Mouse (Mus musculus): ENCODE results near the gene Rabgap1l.

Gene Rabgap1l

DNA sequence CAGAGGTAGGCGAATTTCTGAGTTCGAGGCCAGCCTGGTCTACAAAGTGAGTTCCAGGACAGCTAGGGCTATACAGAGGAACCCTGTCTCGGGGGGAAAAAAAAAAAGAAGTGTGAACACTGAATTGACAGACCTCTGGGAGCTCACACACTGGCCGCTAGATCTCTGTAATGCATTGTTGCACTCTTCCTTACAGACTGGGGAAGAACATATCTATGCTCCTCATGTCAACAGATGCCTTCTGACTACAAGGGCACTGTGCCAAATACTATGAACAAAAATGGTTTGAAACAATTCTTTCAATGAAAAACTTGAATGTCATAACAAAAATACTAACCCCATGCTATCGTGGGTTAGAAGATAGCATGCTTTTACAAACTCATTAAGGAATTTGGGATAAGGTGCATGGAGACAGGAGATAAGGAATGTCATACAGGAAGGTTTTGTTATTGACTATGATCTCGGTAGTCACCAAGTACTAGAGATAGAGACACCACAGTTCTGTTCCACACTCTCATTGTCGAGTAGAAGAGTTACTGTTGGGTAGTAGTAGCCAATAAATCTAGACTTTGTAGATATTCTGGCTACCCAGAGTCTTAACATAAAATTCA lies 519.8 kb downstream of the Rabgap1l start:
- DNase-seq, result no peak

DNA sequence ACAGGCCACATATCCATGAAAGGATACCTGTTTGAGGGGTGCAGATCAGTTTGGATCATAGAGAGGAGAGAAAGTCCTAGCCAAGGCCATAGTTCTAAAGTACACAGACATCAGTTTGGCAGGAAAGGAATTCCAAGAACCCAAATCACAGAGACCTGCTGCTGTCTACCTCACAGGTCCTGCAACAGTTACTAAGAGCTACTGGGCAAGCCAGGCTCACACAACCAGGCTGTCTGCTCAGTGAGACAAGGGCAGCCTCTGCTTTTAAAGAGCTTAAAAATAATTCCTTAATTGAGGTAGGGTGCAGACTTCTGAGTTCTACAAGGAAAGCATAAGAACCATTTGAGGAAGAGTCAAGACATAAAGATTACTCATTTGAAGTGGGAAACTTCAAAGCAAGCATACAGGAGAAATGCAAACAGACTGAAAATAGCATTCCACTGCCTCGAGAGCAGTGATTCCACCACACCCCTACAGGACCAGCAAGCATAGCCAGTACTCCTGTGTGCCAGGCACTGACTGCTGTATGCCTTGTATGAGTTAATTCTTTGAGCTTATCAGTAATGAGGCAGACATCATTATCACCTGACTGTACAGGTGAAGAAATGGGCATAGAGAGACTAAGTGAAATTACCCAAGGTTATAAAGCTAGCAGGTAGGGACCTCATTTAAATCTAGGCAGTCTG lies 521.6 kb downstream of the Rabgap1l start:
- DNase-seq, result no peak

DNA sequence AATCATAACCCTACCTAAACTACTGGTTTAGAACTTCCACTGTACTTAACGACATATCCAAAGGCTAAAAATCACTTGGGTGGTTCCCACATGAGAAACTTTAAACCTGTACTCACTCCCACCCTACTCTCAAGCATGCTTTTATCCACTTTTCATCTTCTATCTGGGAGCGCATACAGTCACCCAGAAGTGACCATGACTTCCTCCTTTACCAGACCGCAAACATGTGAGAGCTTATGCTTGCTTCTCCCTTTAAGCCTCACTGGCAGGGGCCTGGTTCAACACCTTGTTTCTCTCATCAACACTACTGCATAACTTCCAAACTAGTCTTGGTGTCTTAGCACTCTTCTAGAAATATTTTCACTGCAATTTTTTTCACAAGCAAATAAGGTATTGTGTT lies 524.7 kb downstream of the Rabgap1l start:
- no peak for DNase-seq

DNA sequence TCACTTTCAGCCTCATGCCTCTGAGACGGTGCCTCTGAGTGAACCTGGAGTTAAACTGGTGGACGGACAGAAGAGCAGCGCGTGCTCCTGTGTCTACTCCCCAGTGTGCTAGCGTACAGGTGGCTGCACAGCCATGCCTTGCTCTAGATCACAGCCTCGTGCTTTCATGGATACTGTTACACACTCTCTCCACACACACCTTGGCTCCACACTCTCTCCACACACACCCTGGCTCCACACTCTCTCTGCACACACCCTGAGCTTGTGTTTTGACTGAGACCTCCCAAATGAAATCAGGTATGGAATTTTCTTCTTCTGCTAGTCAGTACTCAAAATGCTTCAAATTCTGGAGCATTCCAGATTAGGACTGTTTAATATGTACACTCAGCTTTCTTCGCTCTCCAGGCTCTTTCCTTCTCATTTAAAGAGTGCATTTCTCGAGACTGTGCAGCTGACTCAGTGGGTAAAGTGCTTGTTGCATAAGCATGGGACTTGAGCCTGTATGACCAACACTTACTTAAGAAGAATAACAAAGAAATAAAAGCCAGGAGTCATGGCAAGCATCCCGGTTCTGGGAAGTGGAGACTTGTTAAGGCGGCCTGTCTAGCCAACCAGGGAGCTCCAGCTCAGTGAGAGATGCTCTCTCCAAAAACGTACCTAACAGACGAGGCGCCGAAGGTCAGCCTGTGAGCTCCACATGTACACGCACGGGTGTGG lies 529.2 kb downstream of the Rabgap1l start:
- DNase-seq, result no peak

DNA sequence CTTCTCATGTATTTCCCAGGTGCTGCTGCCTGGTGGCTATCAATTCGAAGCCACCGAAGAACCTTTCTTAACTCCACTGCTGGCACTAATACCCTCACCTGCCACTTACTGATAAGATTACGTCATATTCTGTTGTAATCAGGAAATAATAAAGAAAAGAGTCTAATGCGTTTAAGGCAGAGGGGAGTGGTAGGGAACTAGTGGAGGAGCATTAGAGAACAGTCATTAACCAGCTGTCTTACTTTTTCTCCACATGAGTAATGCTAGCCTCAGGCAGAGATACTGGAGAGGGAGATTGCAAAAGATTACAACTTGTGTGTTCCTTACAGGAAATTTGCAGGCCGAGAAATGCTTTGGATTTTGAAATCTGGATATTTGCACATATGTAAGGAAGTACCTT lies 530.0 kb downstream of the Rabgap1l start:
- DNase-seq, result no peak

DNA sequence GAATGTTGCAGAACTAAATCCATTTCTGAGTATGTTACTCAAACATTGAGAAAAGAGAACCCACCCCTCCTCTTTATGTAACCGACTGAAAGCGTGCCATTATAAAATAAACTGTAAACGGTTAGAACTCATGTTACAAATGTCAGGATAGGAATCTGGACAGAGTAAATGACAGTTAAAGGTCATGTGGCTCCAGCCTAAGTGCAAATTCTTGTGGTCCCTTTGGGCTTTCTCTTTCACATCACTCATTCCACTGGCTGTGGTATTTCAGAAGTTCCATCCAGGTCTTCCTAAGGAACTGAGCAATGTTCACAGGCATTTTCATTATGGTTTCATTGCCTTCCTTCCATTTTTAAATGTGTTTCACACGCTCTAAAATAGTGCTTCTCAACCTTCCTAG lies 530.6 kb downstream of the Rabgap1l start:
- DNase-seq, result no peak

DNA sequence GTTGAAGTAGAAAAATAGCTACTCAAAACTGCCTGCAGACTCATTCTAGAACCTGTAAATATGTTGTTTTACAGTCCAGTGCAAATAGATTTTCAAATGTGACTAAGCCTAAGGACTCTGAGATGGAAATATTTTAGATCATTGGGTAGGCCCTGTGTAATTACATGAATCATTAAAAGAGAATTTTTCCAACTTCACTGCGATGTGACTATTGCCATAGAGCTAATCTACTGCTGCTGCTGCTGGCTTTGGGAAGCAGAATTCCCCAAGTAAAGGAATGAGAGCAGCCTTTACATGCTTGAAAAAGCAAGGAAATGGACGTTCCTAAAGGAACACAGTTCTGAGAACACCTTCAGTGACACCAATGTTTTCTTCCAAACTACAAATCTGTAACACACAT lies 531.2 kb downstream of the Rabgap1l start:
- no peak for DNase-seq

DNA sequence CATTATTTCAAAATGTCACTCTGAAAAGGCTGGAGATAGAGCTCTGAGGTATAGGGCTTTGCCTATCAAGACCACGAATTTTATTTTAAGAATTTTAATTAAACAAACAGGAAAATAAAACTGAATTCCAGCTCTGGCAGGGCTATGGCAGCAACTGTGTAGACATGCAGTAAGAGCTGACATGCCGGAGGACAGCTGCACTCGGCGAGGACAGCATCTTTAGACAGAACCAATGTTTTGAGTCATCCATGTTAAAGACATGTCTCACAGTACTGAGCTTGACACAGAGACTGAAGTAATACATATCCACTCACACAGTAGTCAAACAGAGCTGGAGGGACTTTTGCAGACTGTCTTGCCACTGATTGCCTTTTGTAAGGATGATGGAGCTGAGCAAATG lies 532.4 kb downstream of the Rabgap1l start:
- DNase-seq, result no peak

DNA sequence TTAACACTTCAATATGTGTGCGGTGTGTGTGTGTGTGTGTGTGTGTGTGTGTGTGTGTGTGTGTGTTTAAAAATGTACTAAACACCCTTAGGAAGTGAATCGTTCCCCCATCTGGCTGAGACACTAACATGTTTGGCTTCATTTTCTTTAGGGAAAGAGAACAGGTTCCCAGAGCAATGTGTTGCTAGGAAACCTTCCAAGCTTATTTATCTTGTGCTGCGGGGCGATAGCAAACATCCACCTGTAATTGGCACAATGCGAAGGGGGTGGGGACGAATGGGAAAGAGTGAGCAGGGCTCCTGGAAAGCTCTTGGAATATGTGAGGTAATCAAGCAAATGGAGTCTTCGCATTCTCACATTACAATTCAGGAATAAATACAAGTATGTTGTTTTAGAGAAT lies 533.1 kb downstream of the Rabgap1l start:
- DNase-seq, result no peak

DNA sequence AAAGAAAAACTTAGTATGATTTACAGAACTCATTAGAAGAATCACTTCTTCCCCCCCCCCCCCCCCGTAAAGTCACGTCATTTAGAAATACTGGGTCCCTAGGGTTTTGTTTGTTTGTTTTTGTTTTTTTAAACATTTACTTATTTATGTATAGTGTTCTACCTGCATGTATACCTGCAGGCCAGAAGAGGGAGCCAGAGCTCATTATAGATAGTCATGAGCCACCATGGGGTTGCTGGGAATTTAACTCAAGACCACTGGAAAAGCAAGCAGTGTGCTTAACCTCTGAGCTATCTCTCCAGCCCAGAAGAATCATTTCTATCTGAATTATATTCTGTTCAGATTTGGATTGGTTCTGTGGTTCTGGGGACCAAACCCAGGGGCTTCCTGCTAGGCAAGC lies 539.9 kb downstream of the Rabgap1l start:
- DNase-seq, result no peak

DNA sequence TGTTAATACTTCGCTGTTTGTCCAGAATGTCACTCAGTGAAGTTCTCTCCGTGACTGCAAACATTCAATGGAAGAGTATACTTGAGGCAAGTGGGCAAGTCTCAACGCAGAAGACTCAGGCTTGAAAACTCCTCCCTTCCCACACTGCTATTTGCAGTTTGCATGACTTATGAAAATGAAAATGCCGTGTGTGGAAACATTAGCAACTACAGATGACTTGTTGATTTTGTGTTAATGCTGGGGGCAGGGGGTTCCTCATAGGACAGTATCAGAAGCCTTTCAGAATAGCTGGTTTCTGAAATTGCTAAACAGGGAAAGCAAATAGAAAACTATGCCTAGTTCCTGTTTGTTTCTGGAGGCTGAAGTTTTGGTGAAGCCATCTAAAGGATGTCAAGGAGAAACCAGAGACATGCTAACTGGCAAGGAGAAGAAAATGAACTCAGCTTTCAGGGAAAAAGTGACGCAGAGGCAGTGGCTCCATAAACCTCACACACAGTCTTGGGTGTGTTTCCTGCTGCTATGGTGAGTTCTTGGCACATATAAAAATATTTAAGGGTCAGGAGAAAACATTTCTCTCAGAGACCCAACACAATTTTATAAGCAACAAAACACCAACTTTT lies 541.5 kb downstream of the Rabgap1l start:
- DNase-seq, result no peak

DNA sequence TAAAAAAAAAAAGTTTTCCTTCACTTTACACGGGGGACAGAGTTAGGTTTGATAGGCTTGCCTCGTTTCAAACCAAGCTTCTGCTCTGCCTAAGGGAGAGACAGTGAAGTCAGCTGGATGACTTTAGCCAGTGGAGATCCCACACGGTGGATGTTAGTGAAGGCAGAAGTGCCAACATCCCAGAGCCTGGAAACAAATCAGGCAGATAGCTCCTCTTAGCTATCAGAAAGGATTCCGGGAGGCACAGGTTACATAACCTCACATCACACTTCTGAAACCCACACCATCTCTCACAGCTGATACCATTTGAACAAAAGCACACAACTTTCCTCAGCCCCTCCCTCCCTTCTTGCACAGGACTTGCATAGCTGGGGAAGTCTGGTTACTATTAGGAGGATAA lies 542.2 kb downstream of the Rabgap1l start:
- DNase-seq, result no peak

DNA sequence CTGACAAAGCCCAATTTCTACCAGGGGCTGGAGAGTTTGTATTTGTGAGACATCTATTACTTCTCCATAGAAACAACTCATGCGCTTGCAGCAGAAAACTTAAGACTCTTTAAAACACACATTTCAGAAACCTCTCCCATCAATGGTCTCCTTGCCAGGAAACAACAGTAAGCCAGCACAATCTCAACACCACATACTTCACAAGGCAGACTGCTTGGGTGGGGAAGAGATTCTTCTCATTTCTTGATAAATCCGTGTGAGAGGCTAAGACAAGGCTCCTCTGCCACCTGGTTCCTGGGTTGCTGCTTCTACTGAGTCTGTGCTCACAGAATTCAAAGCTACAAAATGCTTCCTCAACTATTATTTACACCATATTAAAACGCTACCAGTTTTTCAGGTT lies 543.2 kb downstream of the Rabgap1l start:
- no peak for DNase-seq

DNA sequence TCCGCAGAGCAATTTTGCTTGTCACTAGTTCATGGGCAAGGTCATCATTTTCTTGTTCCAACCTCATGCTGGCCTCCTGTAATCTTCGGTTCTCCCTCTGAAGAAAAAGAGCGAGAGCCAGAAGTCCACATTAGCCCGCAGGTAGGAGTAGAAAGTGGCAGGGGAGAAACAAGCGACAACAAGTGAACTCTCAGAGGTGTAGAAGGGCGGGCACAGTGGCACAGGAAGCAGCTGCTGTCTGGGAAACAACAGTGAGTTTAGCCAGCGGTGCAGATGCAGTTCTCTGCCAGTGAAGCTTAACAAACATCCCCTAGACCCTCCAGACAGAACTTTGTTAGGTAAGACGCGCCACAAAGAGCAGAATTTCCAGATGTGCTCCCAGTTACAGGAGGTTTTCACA lies 545.5 kb downstream of the Rabgap1l start:
- DNase-seq, result no peak

DNA sequence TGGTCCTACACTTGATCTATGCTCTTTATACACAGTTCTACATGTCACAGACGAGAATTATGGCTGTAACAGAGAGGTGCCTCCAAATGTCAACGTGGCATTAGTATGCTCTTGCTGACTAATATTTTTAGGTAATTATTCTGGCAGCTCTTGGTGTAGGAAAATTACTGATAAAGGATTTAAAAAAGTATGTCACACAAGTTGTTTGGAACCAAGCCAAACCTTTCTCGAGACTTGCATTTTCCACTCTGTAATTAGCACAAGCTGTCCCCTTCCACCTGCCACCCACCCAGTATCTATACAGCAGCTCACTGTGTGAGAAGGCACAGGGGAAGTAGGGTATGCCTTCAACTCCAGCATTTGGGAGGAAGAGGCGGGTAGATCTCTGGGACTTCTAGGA lies 546.2 kb downstream of the Rabgap1l start:
- DNase-seq, result no peak

DNA sequence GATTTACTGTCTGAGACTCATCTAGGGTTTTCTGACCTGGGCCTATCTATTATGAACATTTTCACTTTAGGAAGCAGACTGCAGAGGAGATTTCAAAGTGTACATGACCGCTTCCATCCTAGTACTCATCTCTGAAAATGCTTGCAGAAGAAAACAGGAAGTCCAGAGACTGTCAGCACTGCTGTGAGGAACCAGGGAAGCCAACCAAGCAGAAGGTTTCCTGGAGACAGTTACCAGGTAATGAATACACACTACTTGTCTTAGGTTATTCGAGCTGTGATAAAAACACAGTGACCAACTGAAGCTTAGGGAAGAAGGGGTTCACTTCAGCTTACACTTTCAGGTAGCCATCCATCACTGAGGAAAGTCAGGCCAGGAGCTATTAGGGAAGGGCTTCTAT lies 547.1 kb downstream of the Rabgap1l start:
- no peak for DNase-seq

DNA sequence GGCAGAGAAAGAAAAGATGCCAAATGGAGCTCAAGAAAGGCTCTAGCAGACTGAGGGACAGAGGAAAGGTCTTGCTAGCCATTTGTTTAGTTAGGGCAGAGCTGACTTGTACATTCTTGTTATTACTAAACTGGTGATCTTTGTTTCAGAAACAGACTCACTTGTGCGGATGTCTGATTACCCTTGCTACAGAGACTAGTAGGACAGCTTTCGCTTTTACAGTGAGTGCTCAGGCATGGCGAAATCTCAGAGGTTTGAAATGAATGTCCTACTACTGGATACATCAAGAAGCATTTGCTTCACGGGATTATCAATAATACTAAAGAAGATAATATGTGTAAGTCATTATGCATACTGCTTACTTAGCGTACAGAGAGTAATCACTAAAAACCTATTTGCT lies 548.3 kb downstream of the Rabgap1l start:
- no peak for DNase-seq

DNA sequence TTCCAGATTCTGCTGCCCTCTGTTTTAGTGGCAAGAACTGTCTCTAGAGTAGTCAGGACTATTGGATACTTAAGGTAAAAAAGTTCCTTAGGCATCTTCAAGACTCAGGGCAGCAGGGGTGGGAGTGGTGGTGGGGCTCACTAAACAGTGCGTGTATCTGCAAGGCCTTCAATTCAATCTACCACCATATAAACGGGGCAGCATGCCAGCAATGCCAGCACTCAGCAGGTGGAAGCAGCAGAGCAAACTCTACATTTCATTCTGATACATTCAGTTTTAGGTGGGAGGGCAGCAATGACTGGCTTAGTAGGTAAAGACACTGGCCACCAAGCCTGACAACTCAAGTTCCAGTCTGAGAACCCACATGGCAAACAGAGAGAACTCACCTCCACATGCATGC lies 552.9 kb downstream of the Rabgap1l start:
- DNase-seq, result no peak

DNA sequence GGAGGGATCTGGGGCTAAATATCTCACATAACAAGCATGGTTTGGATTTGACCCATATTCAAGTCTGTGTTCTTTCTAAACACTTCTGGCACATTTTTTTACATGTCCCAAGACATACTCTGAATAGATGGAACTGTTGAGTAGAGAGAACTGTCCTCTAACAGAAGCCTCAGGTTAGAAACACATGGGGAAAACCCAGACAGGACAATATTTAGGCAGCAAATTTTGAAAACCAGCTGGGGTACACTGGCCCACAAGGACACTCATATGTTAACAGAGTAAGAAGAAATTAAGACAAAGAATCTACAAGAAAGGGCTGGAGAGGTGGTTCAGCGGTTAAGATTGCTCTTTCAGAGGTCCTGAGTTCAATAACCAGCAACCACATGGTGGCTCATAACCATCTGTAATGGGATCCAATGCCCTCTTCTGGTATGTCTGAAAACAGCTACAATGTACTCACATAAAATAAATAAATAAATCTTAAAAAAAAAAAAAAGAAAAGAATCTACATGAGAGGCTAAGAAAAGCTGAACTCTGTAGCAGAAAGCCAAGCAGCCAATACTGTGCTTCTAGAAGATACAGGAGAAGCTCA lies 554.1 kb downstream of the Rabgap1l start:
- DNase-seq, result no peak

DNA sequence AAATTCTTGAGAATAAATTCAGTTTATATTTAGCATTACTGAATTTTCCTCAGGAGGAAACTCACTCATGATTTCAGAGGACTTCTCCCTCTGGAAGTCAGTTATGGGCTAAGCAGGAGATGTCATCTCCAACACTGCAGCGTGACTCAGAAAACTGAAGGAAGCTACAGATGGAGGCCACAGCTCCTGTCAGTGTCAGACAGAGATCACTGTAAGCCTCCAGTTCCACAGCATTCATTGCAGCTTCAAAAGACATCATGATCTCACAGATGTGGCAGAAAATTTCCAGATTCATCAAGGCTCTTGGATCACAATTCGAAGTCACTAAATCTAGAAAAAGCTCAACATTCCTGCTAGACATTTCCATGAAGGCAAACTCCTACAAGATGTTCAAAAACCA lies 555.0 kb downstream of the Rabgap1l start:
- DNase-seq, result no peak

DNA sequence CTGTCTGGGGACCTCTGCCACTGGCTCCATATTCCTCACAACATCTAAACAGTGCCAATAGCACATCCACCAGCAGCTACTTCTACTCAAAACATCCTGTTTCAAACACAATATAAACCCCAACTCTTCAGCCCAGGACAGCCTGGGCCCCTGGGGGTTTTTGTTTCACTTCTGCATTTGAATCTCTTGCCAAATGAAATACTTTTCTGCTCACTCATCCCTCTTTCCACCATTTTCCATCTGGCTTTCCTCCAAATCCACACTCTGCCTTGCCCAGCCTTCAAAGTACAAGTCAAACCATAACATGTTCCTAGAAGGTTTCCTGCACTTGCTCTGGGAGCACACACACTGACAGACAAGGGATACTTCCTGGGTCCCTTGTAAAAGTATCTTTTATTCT lies 559.1 kb downstream of the Rabgap1l start:
- no peak for DNase-seq

DNA sequence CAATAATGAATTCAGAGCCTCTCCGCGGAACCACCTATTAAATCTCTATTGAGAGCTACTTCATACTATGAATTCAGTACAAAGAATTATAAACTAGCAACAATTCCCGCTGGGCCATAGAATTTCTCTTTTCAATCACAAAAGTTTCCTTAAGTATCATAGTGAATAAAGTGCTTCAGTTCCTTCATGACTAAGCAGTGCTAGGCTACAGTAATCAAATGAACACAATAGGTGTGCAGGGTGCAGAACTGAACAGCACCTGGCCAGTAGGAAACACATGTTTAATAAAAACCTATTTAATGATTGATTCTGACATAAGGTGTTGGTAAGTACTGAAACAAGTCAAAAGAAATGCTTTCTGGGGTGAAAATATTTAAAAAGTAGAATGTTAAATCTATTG lies 560.9 kb downstream of the Rabgap1l start:
- no peak for DNase-seq

DNA sequence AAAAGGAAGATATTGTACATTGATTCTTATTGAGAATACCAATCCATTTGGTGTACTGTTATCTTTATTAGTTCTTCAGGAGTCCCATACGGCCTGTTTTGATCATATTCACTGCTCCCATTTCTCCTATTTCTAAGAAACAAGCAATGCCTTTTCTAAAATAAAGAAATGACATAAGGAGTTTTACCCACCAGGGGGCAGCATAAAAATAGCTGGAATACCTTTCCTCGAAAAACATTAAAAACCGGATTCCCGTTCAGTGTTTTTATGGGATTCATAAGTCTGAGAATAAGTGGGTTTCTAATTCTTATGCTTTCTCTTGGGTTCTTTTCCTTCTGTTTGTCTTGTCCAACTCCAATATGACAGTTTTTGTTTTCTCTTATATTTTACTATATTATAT lies 562.0 kb downstream of the Rabgap1l start:
- DNase-seq, result no peak

DNA sequence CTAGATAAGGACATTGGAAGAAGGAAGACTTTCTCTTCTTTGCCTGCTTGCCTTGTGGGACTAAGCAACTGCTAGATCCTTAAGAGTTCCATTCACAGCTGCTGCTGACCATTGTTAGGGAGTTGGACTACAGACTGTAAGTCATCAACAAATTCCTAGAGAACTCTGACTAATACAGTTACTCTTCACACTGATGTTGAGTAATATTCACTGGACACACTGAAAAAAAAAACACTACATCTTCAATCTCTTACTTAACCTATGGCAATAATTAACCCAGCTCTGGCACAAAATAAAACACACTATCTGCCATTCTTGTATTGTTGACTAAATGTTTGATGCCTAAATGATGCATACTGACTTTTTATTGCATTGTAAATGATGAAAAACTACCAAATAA lies 565.2 kb downstream of the Rabgap1l start:
- DNase-seq, result no peak

All from liver (tissue).